Mouse (Mus musculus) limb, embryonic 14.5 days (tissue): ENCODE results near the gene Sgk2. TPM values are rescaled to one million over a fixed set of nuclear protein-coding genes. Genes with fewer than 3 reads are reported as not detected.
A peak's percentile ranks its signal among the peaks of the same experiment; 100 is the strongest.

Source experiments
- ATAC-seq: fragments of 200-750 bp; cut with Nextera tagmentation; 2 replicates; pipeline ENCODE4 v1.8.0; 2017; ENCODE audit warnings: low read depth, moderate number of reproducible peaks, moderate TSS enrichment; ENCODE audit not compliant: low FRiP score
- DNase-seq: peaks from one replicate; pipeline ENCODE4 v3.0.0-alpha.2; 2015; ENCODE audit warnings: low spot score
- H3K27ac ChIP-seq: fragments of 300-500 bp; sonication (generic); replicated peaks from 2 replicates; pipeline ENCODE4 v1.5.1; 2014; ENCODE audit warnings: low read depth, mild to moderate bottlenecking, low read length, moderate library complexity, mixed read lengths
- H3K27me3 ChIP-seq: fragments of 300-500 bp; sonication (generic); 2 replicates; pipeline ENCODE4 v1.6.1; 2014; ENCODE audit warnings: low read length, mixed read lengths; ENCODE audit not compliant: control insufficient read depth, insufficient read depth
- H3K36me3 ChIP-seq: fragments of 300-500 bp; sonication (generic); 2 replicates; pipeline ENCODE4 v1.6.1; 2014; ENCODE audit warnings: mild to moderate bottlenecking, low read length, moderate library complexity, mixed read lengths; ENCODE audit not compliant: control insufficient read depth, insufficient read depth
- H3K4me1 ChIP-seq: fragments of 300-500 bp; sonication (generic); 2 replicates; pipeline ENCODE4 v1.6.1; 2014; ENCODE audit warnings: antibody characterized with exemption, low read length, mixed read lengths; ENCODE audit not compliant: control insufficient read depth, insufficient read depth
- H3K4me2 ChIP-seq: fragments of 300-500 bp; sonication (generic); replicated peaks from 2 replicates; pipeline ENCODE4 v1.6.1; 2014; ENCODE audit warnings: low read depth, mild to moderate bottlenecking, low read length, moderate library complexity; ENCODE audit not compliant: severe bottlenecking
- H3K4me3 ChIP-seq: fragments of 300-500 bp; sonication (generic); replicated peaks from 2 replicates; pipeline ENCODE4 v1.5.1; 2014; ENCODE audit warnings: low read length
- H3K9ac ChIP-seq: fragments of 300-500 bp; sonication (generic); 2 replicates; pipeline ENCODE4 v1.6.1; 2014; ENCODE audit warnings: mild to moderate bottlenecking, low read depth, low read length, moderate library complexity; ENCODE audit not compliant: severe bottlenecking
- H3K9me3 ChIP-seq: fragments of 300-500 bp; sonication (generic); 2 replicates; pipeline ENCODE4 v1.6.1; 2016; ENCODE audit warnings: low read length; ENCODE audit not compliant: control insufficient read depth
- POLR2A ChIP-seq: fragments of 200-500 bp; IDR thresholded peaks from 2 replicates; pipeline ENCODE4 v1.8.0; 2012; ENCODE audit warnings: inconsistent platforms, mild to moderate bottlenecking, moderate library complexity, borderline replicate concordance; ENCODE audit not compliant: insufficient read depth, insufficient read length; ENCODE audit errors: extremely low read depth
- WGBS: fragments of 180-500 bp; shearing (Covaris S2); extraction: QIAGEN DNeasy Blood & Tissue Kit; methylation state at CpG from one replicate; pipeline ENCODE4 v1.1.7; 2014; 5-methylcytosine and 5-hydroxymethylcytosine counted together
- polyA plus RNA-seq, 2 experiments: library from polyadenylated mRNA; depleted of rRNA in 1 of 2; stranded (reverse) in 1 of 2; unstranded in 1 of 2; fragments of >200 nt; fragmentation: Nextera tagmentation in 1 of 2; extraction: Ambion mirVana in 1 of 2; gene quantifications; 2 replicates each; pipeline versions ENCODE4 v1.2.1 to v1.2.3; 2012 to 2014

Gene Sgk2
- polyA plus RNA-seq, 2 experiments = 0.03 TPM; not detected in 1

DNA sequence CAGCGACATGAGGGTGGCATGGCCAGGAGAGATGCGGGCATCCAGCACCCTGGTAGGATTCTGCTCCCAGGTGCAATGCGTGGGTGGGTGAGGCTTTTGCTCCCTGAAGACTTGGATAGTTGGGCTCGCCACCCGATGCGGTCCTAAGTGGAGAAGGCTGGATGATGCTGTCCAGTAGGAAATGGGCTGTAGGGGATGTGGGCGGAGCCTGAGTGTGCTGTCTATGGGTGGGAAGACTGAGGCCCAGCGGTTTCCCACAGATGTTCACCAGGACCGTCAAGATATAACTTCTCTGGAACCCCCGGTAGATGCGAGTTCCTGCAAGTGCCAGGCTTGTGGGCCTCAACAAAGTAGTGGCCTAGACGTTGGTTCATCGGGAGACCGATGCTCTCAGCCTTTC, 38.9 kb upstream of the Sgk2 start:
- no peak for DNase-seq
- H3K9ac ChIP-seq = no peak overlapping the region
- WGBS = 67% methylated on average over 14 of the region's 14 CpGs
- peak overlapping the region; percentile 37 for H3K4me2 ChIP-seq
- H3K36me3 ChIP-seq = no peaks in the 10 kb centered on the region
- TF ChIP-seq POLR2A = no peak
- H3K9me3 ChIP-seq = no peaks in the 10 kb centered on the region
- no peaks in the 10 kb centered on the region for H3K4me1 ChIP-seq
- no peak for ATAC-seq
- no peak overlapping the region for H3K27ac ChIP-seq
- no peaks in the 10 kb centered on the region for H3K27me3 ChIP-seq
- peak overlapping the region; percentile 18 for H3K4me3 ChIP-seq

DNA sequence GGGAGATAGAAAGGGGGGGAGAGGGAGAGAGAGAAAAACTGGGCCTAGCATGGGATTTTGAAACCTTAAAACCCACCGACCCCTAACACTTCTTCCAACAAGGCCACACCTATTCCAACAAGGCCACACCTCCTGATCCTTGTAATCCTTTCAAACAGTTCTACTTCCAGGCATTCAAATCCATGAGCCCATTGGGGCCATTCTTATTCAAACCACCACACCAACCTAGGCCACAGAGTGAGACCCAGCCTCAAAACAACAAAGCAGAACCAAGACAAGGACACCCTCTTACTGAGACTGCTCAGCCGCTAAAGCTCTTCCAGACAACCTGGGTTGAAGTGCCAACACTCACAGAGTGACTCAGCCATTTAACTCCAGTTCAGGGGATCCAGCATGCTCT, 36.4 kb upstream of the Sgk2 start:
- no peak for ATAC-seq
- WGBS = 91% methylated on average over 2 of the region's 2 CpGs
- no peak overlapping the region for H3K9ac ChIP-seq
- no peak overlapping the region for H3K4me2 ChIP-seq
- TF ChIP-seq POLR2A = no peak
- no peak overlapping the region for H3K4me3 ChIP-seq
- no peak for DNase-seq
- H3K9me3 ChIP-seq = no peaks in the 10 kb centered on the region
- no peaks in the 10 kb centered on the region for H3K4me1 ChIP-seq
- no peaks in the 10 kb centered on the region for H3K27me3 ChIP-seq
- no peak overlapping the region for H3K27ac ChIP-seq
- no peaks in the 10 kb centered on the region for H3K36me3 ChIP-seq

DNA sequence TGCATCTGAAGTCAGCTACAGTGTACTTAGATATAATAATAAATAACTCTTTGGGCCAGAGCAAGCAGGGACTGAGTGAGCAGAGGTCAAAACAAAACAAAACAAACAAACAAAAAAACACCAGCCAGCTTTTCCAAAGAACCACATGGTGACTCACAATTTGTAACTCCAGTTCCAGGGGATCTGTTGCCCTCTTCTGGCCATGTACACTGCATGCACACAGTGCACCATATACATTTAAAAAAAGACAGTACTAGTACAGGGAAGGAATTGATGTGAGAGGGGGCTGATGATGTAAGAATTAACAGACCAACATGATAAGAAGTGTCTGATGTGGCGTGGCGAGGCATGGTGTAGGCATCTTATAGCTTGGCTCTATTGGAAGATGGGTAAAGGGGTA, 30.3 kb upstream of the Sgk2 start:
- no peak overlapping the region for H3K9ac ChIP-seq
- no peaks in the 10 kb centered on the region for H3K27me3 ChIP-seq
- no peaks in the 10 kb centered on the region for H3K4me1 ChIP-seq
- DNase-seq = no peak
- ATAC-seq = no peak
- no peaks in the 10 kb centered on the region for H3K36me3 ChIP-seq
- WGBS = 95% methylated on average over 2 of the region's 2 CpGs
- no peaks in the 10 kb centered on the region for H3K9me3 ChIP-seq
- H3K4me3 ChIP-seq = no peak overlapping the region
- no peak overlapping the region for H3K27ac ChIP-seq
- no peak overlapping the region for H3K4me2 ChIP-seq
- no peak for TF ChIP-seq POLR2A

DNA sequence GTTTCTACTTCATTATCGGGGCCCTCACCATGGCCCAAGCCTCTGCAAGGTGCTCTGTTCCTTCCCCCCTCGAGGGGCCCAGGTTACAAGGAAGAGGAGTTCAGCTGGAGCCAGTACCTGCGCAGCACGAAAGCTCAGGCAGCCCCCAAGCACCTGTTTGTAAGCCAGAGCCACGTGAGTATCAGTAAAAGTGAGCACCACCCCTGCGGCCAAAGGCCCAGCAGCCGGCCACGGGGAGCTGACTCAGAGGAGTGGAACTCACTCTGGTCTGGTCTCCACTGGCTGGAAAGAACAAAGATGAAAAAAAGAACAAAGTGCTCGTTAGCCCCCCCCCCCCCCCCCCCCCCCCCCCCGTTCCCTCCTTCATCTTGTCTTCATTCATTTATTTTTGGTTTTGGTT, 25.8 kb upstream of the Sgk2 start:
- no peak overlapping the region for H3K4me2 ChIP-seq
- H3K9ac ChIP-seq = no peak overlapping the region
- no peak for DNase-seq
- no peak for TF ChIP-seq POLR2A
- H3K36me3 ChIP-seq = no peaks in the 10 kb centered on the region
- no peak overlapping the region for H3K4me3 ChIP-seq
- no peak for ATAC-seq
- H3K9me3 ChIP-seq = no peaks in the 10 kb centered on the region
- WGBS = 56% methylated on average over 8 of the region's 10 CpGs
- H3K4me1 ChIP-seq = no peaks in the 10 kb centered on the region
- no peak overlapping the region for H3K27ac ChIP-seq
- no peaks in the 10 kb centered on the region for H3K27me3 ChIP-seq

DNA sequence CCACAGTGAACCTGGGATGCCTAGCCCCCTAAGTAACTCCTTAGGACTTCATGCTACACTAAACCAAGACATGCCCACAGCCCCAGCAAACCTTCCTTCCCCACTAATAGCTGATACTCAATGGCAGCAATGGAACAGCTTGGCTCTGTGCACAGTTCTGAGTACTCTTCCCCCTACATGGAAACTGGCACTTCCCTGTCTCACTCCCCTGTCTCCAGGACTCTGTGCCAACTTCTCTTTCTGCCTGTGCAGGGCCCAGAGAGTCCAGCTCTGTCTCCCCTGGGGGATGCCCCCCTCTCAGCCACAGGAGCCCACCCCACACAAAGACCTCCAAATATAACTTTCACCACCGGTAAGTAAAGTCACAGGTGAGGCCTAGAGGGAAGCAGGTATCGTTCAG, 20.4 kb upstream of the Sgk2 start:
- Histone ChIP-seq H3K9me3 (no peaks in the 10 kb centered on the region), H3K27ac (no peak overlapping the region), H3K36me3 (no peaks in the 10 kb centered on the region), H3K4me3 (no peak overlapping the region), H3K4me2 (no peak overlapping the region), H3K27me3 (no peaks in the 10 kb centered on the region), H3K9ac (no peak overlapping the region), H3K4me1 (no peaks in the 10 kb centered on the region)
- ATAC-seq (no peak), DNase-seq (no peak)
- TF ChIP-seq POLR2A = no peak
- 82% methylated on average over 2 of the region's 2 CpGs for WGBS

DNA sequence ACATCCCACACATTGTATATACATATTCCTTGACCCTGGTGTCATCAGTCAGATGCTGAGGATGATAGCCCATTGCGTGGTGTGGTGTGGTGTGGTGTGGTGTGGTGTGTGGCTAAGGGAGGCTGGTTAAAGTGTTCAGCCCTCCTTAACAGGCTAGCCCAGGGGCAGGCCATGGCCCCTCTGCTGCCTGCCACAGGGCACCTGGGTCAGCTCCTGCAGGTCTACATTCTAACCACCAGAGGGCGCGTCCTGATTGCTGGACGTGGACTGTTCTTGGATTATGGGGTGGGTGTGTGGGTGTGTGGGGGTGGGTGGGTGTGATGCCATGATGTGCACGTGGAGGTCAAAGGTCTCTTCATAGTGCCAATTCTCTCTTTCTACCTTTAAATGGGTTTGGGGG, 18.8 kb upstream of the Sgk2 start:
- TF ChIP-seq POLR2A = no peak
- ATAC-seq = no peak
- Histone ChIP-seq H3K36me3 (no peaks in the 10 kb centered on the region), H3K27me3 (no peaks in the 10 kb centered on the region), H3K4me3 (no peak overlapping the region), H3K4me2 (no peak overlapping the region), H3K27ac (no peak overlapping the region), H3K9ac (no peak overlapping the region), H3K9me3 (no peaks in the 10 kb centered on the region), H3K4me1 (no peaks in the 10 kb centered on the region)
- 10% methylated on average over 5 of the region's 5 CpGs for WGBS
- no peak for DNase-seq
